Mouse (Mus musculus) liver, embryonic 14.5 days (tissue): ENCODE measurements at regions not wholly inside any gene's neighbourhood (a gene's known extent, or its start where the extent isn't known, plus 50 kb on each side); places are given as distances from the start of the nearest gene placed in this dataset.

Experiments used
- CTCF ChIP-seq: IDR thresholded peaks from 2 replicates; pipeline ENCODE4 v1.5.1; 2016; ENCODE audit warnings: antibody characterized with exemption, low read depth, control low read depth
- EP300 ChIP-seq: IDR thresholded peaks from 2 replicates; pipeline ENCODE4 v1.6.1; 2016; ENCODE audit warnings: antibody characterized with exemption, low read depth

- TF ChIP-seq CTCF (no peak), EP300 (no peak)
Measured at GRCm38 (mm10) chr12:20231986-20232541, 277.8 kb downstream of the Gm21863 start.
